Mouse (Mus musculus): ENCODE data around the gene Tbx2. TPM values are rescaled to one million over a fixed set of nuclear protein-coding genes. Genes with fewer than 3 reads are reported as not detected.

Tbx2 gene
- total RNA-seq, 2 experiments from 2014 or later = not detected

GRCm38 (mm10) chr11:85825031-85825430 is 7.3 kb upstream of the Tbx2 start:
- no peak for ATAC-seq (replicated peaks; ENCODE audit: poor library complexity)

GRCm38 (mm10) chr11:85825823-85826222 is 6.5 kb upstream of the Tbx2 start:
- no peak for ATAC-seq (replicated peaks; ENCODE audit: poor library complexity)

- ATAC-seq (replicated peaks; ENCODE audit: poor library complexity) = peak; percentile 54
These were observed 5.0 kb upstream of the Tbx2 start for GRCm38 (mm10) chr11:85827342-85827741.

GRCm38 (mm10) chr11:85828691-85829519 is 3.4 kb upstream of the Tbx2 start:
- no peak for ATAC-seq (replicated peaks; ENCODE audit: poor library complexity)

GRCm38 (mm10) chr11:85829520-85830440 is 2.6 kb upstream of the Tbx2 start:
- ATAC-seq (replicated peaks; ENCODE audit: poor library complexity) = no peak

- peak; percentile 52 for ATAC-seq (replicated peaks; ENCODE audit: poor library complexity)
These were observed 1.4 kb upstream of the Tbx2 start for GRCm38 (mm10) chr11:85830901-85831341.

- ATAC-seq (replicated peaks; ENCODE audit: poor library complexity) = no peak
These were observed 608 bp upstream of the Tbx2 start for GRCm38 (mm10) chr11:85831656-85832230.

- ATAC-seq (replicated peaks; ENCODE audit: poor library complexity) = no peak
These were observed 750 bp downstream of the Tbx2 start for GRCm38 (mm10) chr11:85833081-85833521.

GRCm38 (mm10) chr11:85833761-85834385 is 1.5 kb downstream of the Tbx2 start:
- ATAC-seq (replicated peaks; ENCODE audit: poor library complexity) = no peak

- ATAC-seq (replicated peaks; ENCODE audit: poor library complexity) = no peak
These were observed 2.1 kb downstream of the Tbx2 start for GRCm38 (mm10) chr11:85834386-85834931.

- no peak for ATAC-seq (replicated peaks; ENCODE audit: poor library complexity)
These were observed 2.8 kb downstream of the Tbx2 start for GRCm38 (mm10) chr11:85835001-85835752.

- ATAC-seq (replicated peaks; ENCODE audit: poor library complexity) = no peak
These were observed 3.6 kb downstream of the Tbx2 start for GRCm38 (mm10) chr11:85835753-85836522.

- no peak for ATAC-seq (replicated peaks; ENCODE audit: poor library complexity)
These were observed 4.4 kb downstream of the Tbx2 start for GRCm38 (mm10) chr11:85836523-85837290.

- no peak for ATAC-seq (replicated peaks; ENCODE audit: poor library complexity)
These were observed 4.9 kb downstream of the Tbx2 start for GRCm38 (mm10) chr11:85837291-85837647.

GRCm38 (mm10) chr11:85837648-85838423 is 5.5 kb downstream of the Tbx2 start:
- no peak for ATAC-seq (replicated peaks; ENCODE audit: poor library complexity)

- ATAC-seq (replicated peaks; ENCODE audit: poor library complexity) = no peak
These were observed 6.3 kb downstream of the Tbx2 start for GRCm38 (mm10) chr11:85838424-85839257.
